Mouse (Mus musculus) cerebellum, adult 2 months (tissue): ENCODE measurements at regions not wholly inside any gene's neighbourhood (a gene's known extent, or its start where the extent isn't known, plus 50 kb on each side); places are given as distances from the start of the nearest gene placed in this dataset.

Experiments
- CTCF ChIP-seq: fragments of 200-500 bp; IDR thresholded peaks from 2 replicates; pipeline ENCODE4 v1.5.1; 2011; ENCODE audit warnings: low read depth, mild to moderate bottlenecking, control low read depth, low read length, moderate library complexity, borderline replicate concordance; ENCODE audit not compliant: insufficient read depth
- POLR2A ChIP-seq: fragments of 200-500 bp; IDR thresholded peaks from 2 replicates; pipeline ENCODE4 v1.6.1; 2011; ENCODE audit warnings: low read length, control low read depth, borderline replicate concordance; ENCODE audit not compliant: insufficient read depth

DNA sequence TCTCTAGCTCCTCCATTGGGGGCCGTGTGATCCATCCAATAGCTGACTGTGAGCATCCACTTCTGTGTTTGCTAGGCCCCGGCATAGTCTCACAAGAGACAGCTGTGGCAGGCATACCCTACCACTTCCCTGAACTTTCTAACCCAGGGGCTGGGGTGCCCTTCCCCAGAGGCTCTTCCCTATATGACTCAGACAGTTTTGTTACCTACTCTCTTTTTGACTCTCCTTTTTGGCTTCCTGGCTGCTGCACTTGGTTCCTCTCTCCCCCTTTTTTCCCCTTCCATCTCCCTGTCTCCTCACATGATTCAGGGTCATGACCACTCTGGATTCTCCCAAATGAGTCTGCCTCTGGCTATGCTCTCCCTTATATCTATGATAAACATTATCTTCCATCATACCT is 223.8 kb downstream of the Papss1 start:
- TF ChIP-seq CTCF (no peak), POLR2A (no peak)
